Mouse (Mus musculus): ENCODE data around the gene Gm12248. TPM values are rescaled to one million over a fixed set of nuclear protein-coding genes. Genes with fewer than 3 reads are reported as not detected.

Gm12248 gene
- polyA plus RNA-seq, 1 experiment from 2014 or later = not detected

GRCm38 (mm10) chr11:58126397-58127160 is 33.6 kb upstream of the Gm12248 start:
- no peak overlapping the region for H3K4me3 ChIP-seq (ENCODE audit: low read depth, low read length)
- no peaks in the 10 kb centered on the region for H3K9me3 ChIP-seq (replicated peaks; ENCODE audit: control insufficient read depth, low read length)
- no peak overlapping the region for H3K9ac ChIP-seq (ENCODE audit: low read depth, low read length)
- H3K4me2 ChIP-seq (ENCODE audit: low read depth, low read length) = no peak overlapping the region
- peaks cover 14% of the 10 kb centered on the region for H3K4me1 ChIP-seq (ENCODE audit: control insufficient read depth, low read depth, low read length)
- no peaks in the 10 kb centered on the region for H3K27me3 ChIP-seq (ENCODE audit: control insufficient read depth, insufficient read depth, low read depth, low read length)
- no peak for ATAC-seq (ENCODE audit: low read depth)
- WGBS (ENCODE audit: insufficient replicate concordance) = 68% methylated on average over 7 of the region's 7 CpGs
- peak overlapping the region; percentile 65; the same call in 1 of the 2 replicates for H3K27ac ChIP-seq (ENCODE audit: low read length)
- H3K36me3 ChIP-seq (ENCODE audit: control insufficient read depth, insufficient read depth) = peaks cover 12% of the 10 kb centered on the region

GRCm38 (mm10) chr11:58125021-58125420 is 32.1 kb upstream of the Gm12248 start:
- peaks cover 14% of the 10 kb centered on the region for H3K4me1 ChIP-seq (ENCODE audit: control insufficient read depth, low read depth, low read length)
- no peak for ATAC-seq (ENCODE audit: low read depth)
- WGBS (ENCODE audit: insufficient replicate concordance) = 78% methylated on average over 11 of the region's 11 CpGs
- H3K9me3 ChIP-seq (replicated peaks; ENCODE audit: control insufficient read depth, low read length) = no peaks in the 10 kb centered on the region
- no peak overlapping the region for H3K9ac ChIP-seq (ENCODE audit: low read depth, low read length)
- H3K4me3 ChIP-seq (ENCODE audit: low read depth, low read length) = no peak overlapping the region
- H3K4me2 ChIP-seq (ENCODE audit: low read depth, low read length) = no peak overlapping the region
- no peaks in the 10 kb centered on the region for H3K27me3 ChIP-seq (ENCODE audit: control insufficient read depth, insufficient read depth, low read depth, low read length)
- peaks cover 15% of the 10 kb centered on the region for H3K36me3 ChIP-seq (ENCODE audit: control insufficient read depth, insufficient read depth)
- no peak overlapping the region for H3K27ac ChIP-seq (ENCODE audit: low read length)

GRCm38 (mm10) chr11:58123711-58124110 is 30.8 kb upstream of the Gm12248 start:
- ATAC-seq (ENCODE audit: low read depth) = no peak
- Histone ChIP-seq H3K4me2 (ENCODE audit: low read depth, low read length) (no peak overlapping the region), H3K9me3 (replicated peaks; ENCODE audit: control insufficient read depth, low read length) (no peaks in the 10 kb centered on the region), H3K4me3 (ENCODE audit: low read depth, low read length) (no peak overlapping the region), H3K9ac (ENCODE audit: low read depth, low read length) (no peak overlapping the region), H3K4me1 (ENCODE audit: control insufficient read depth, low read depth, low read length) (peaks cover 14% of the 10 kb centered on the region), H3K36me3 (ENCODE audit: control insufficient read depth, insufficient read depth) (peaks cover 21% of the 10 kb centered on the region), H3K27me3 (ENCODE audit: control insufficient read depth, insufficient read depth, low read depth, low read length) (no peaks in the 10 kb centered on the region), H3K27ac (ENCODE audit: low read length) (no peak overlapping the region)
- 80% methylated on average over 2 of the region's 2 CpGs for whole genome bisulfite sequencing (ENCODE audit: insufficient replicate concordance)

GRCm38 (mm10) chr11:58121351-58121750 is 28.4 kb upstream of the Gm12248 start:
- H3K9ac ChIP-seq (ENCODE audit: low read depth, low read length) = no peak overlapping the region
- peaks cover 32% of the 10 kb centered on the region for H3K36me3 ChIP-seq (ENCODE audit: control insufficient read depth, insufficient read depth)
- no peak overlapping the region for H3K4me3 ChIP-seq (ENCODE audit: low read depth, low read length)
- H3K4me1 ChIP-seq (ENCODE audit: control insufficient read depth, low read depth, low read length) = no peaks in the 10 kb centered on the region
- no peak overlapping the region for H3K4me2 ChIP-seq (ENCODE audit: low read depth, low read length)
- no peak overlapping the region for H3K27ac ChIP-seq (ENCODE audit: low read length)
- H3K27me3 ChIP-seq (ENCODE audit: control insufficient read depth, insufficient read depth, low read depth, low read length) = no peaks in the 10 kb centered on the region
- 77% methylated on average over 9 of the region's 9 CpGs for WGBS (ENCODE audit: insufficient replicate concordance)
- ATAC-seq (ENCODE audit: low read depth) = no peak
- H3K9me3 ChIP-seq (replicated peaks; ENCODE audit: control insufficient read depth, low read length) = no peaks in the 10 kb centered on the region

GRCm38 (mm10) chr11:58120655-58121054 is 27.7 kb upstream of the Gm12248 start:
- Histone ChIP-seq H3K4me3 (ENCODE audit: low read depth, low read length) (no peak overlapping the region), H3K9me3 (replicated peaks; ENCODE audit: control insufficient read depth, low read length) (no peaks in the 10 kb centered on the region), H3K9ac (ENCODE audit: low read depth, low read length) (no peak overlapping the region), H3K27ac (ENCODE audit: low read length) (no peak overlapping the region), H3K4me1 (ENCODE audit: control insufficient read depth, low read depth, low read length) (no peaks in the 10 kb centered on the region), H3K36me3 (ENCODE audit: control insufficient read depth, insufficient read depth) (peaks cover 35% of the 10 kb centered on the region), H3K27me3 (ENCODE audit: control insufficient read depth, insufficient read depth, low read depth, low read length) (no peaks in the 10 kb centered on the region), H3K4me2 (ENCODE audit: low read depth, low read length) (no peak overlapping the region)
- ATAC-seq (ENCODE audit: low read depth) = no peak
- 69% methylated on average over 3 of the region's 3 CpGs for WGBS (ENCODE audit: insufficient replicate concordance)

- peaks cover 50% of the 10 kb centered on the region for H3K36me3 ChIP-seq (ENCODE audit: control insufficient read depth, insufficient read depth)
- H3K27ac ChIP-seq (ENCODE audit: low read length) = no peak overlapping the region
- no peak overlapping the region for H3K4me2 ChIP-seq (ENCODE audit: low read depth, low read length)
- no peaks in the 10 kb centered on the region for H3K4me1 ChIP-seq (ENCODE audit: control insufficient read depth, low read depth, low read length)
- no peak overlapping the region for H3K4me3 ChIP-seq (ENCODE audit: low read depth, low read length)
- ATAC-seq (ENCODE audit: low read depth) = no peak
- H3K9me3 ChIP-seq (replicated peaks; ENCODE audit: control insufficient read depth, low read length) = no peaks in the 10 kb centered on the region
- 81% methylated on average over 10 of the region's 10 CpGs for WGBS (ENCODE audit: insufficient replicate concordance)
- no peaks in the 10 kb centered on the region for H3K27me3 ChIP-seq (ENCODE audit: control insufficient read depth, insufficient read depth, low read depth, low read length)
- H3K9ac ChIP-seq (ENCODE audit: low read depth, low read length) = no peak overlapping the region
Measured at GRCm38 (mm10) chr11:58117044-58117652, 24.2 kb upstream of the Gm12248 start.

- peaks cover 49% of the 10 kb centered on the region for H3K36me3 ChIP-seq (ENCODE audit: control insufficient read depth, insufficient read depth)
- H3K9me3 ChIP-seq (replicated peaks; ENCODE audit: control insufficient read depth, low read length) = no peaks in the 10 kb centered on the region
- no peak for ATAC-seq (ENCODE audit: low read depth)
- 33% methylated on average over 1 of the region's 1 CpGs for WGBS (ENCODE audit: insufficient replicate concordance)
- no peak overlapping the region for H3K4me3 ChIP-seq (ENCODE audit: low read depth, low read length)
- H3K4me1 ChIP-seq (ENCODE audit: control insufficient read depth, low read depth, low read length) = no peaks in the 10 kb centered on the region
- no peak overlapping the region for H3K27ac ChIP-seq (ENCODE audit: low read length)
- no peaks in the 10 kb centered on the region for H3K27me3 ChIP-seq (ENCODE audit: control insufficient read depth, insufficient read depth, low read depth, low read length)
- H3K9ac ChIP-seq (ENCODE audit: low read depth, low read length) = no peak overlapping the region
- H3K4me2 ChIP-seq (ENCODE audit: low read depth, low read length) = no peak overlapping the region
Measured at GRCm38 (mm10) chr11:58116560-58116959, 23.6 kb upstream of the Gm12248 start.

GRCm38 (mm10) chr11:58107664-58108337 is 14.9 kb upstream of the Gm12248 start:
- 70% methylated on average over 4 of the region's 4 CpGs for WGBS (ENCODE audit: insufficient replicate concordance)
- Histone ChIP-seq H3K36me3 (ENCODE audit: control insufficient read depth, insufficient read depth) (peaks cover 18% of the 10 kb centered on the region), H3K4me3 (ENCODE audit: low read depth, low read length) (no peak overlapping the region), H3K27ac (ENCODE audit: low read length) (no peak overlapping the region), H3K4me2 (ENCODE audit: low read depth, low read length) (no peak overlapping the region), H3K27me3 (ENCODE audit: control insufficient read depth, insufficient read depth, low read depth, low read length) (no peaks in the 10 kb centered on the region), H3K9ac (ENCODE audit: low read depth, low read length) (no peak overlapping the region), H3K9me3 (replicated peaks; ENCODE audit: control insufficient read depth, low read length) (no peaks in the 10 kb centered on the region), H3K4me1 (ENCODE audit: control insufficient read depth, low read depth, low read length) (peaks cover 20% of the 10 kb centered on the region)
- no peak for ATAC-seq (ENCODE audit: low read depth)

GRCm38 (mm10) chr11:58107009-58107408 is 14.1 kb upstream of the Gm12248 start:
- Histone ChIP-seq H3K4me2 (ENCODE audit: low read depth, low read length) (no peak overlapping the region), H3K36me3 (ENCODE audit: control insufficient read depth, insufficient read depth) (peaks cover 16% of the 10 kb centered on the region), H3K9ac (ENCODE audit: low read depth, low read length) (no peak overlapping the region), H3K4me3 (ENCODE audit: low read depth, low read length) (no peak overlapping the region), H3K9me3 (replicated peaks; ENCODE audit: control insufficient read depth, low read length) (no peaks in the 10 kb centered on the region), H3K4me1 (ENCODE audit: control insufficient read depth, low read depth, low read length) (peaks cover 22% of the 10 kb centered on the region), H3K27ac (ENCODE audit: low read length) (no peak overlapping the region), H3K27me3 (ENCODE audit: control insufficient read depth, insufficient read depth, low read depth, low read length) (no peaks in the 10 kb centered on the region)
- ATAC-seq (ENCODE audit: low read depth) = no peak
- 62% methylated on average over 3 of the region's 3 CpGs for WGBS (ENCODE audit: insufficient replicate concordance)
